Mouse (Mus musculus) left cerebral cortex, postnatal 36 days (tissue): Measurements from ENCODE around the gene Cntn4. TPM values are rescaled to one million over a fixed set of nuclear protein-coding genes. Genes with fewer than 3 reads are reported as not detected.

Experiments
- DNase-seq, 2 experiments: peaks; one replicate each; pipeline ENCODE4 v3.0.0; 2021 to 2022; ENCODE audit warnings: low spot score in 2 of 2, mixed read lengths in 1 of 2
- intact Hi-C: fragments of 180-260 bp; cut with DNase I; formaldehyde crosslinking; loops from one replicate; pipeline ENCODE4 v1.15.1; 2025
- total RNA-seq, 2 experiments: library from RNA; stranded (reverse); gene quantifications; 2 replicates each; pipeline ENCODE4 v1.2.3; 2021

Cntn4 gene
- total RNA-seq, 2 experiments from 2014 or later, result 64.0 to 68.1 TPM

DNA sequence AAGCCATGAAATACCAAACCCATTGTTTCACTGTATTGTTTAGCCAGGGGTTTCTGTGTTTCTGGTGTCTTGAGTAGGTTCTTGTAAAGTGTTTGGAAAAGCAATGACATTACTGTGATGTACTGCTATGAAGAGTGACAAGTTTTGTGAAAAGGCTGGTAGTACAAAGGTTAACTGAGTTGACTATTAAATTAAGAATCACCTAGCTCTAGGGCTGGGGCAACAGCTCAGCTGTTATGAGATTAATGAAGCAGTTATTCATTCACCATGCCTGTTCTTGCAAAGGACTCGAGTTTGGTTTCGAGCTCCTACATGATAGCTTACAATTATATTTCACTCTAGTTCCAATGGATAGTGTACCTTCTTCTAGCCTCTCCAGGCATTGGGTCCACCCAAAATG, 371.4 kb downstream of the Cntn4 start:
- no peak for DNase-seq
- intact Hi-C loops, result no loop called here

DNA sequence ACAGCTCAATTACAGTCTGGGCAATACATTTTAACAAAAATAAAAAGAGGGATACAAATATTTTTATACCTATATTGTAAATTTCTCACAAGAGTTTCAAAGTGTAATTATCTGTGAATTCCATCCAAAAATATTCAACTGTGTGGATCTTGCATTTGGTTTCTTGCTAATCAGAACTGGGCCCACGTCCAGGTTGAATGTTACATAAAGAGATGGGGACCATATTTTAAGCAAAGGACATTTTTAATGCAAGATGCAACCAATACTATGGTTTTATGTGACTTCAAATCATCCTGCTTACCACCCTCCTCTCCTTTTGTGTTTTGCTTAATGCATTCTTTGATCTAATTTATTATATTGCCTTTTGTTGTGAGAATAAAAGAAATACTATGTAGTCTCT, 378.7 kb downstream of the Cntn4 start:
- DNase-seq, result no peak
- intact Hi-C loops, result no loop called here

GRCm38 (mm10) chr6:106078071-106078603, 400.7 kb downstream of the Cntn4 start:
- intact Hi-C loops, result no loop called here
- no peak for DNase-seq

- DNase-seq, result no peak
- intact Hi-C loops, result no loop called here
Measured at GRCm38 (mm10) chr6:106078629-106079028, 401.2 kb downstream of the Cntn4 start.

GRCm38 (mm10) chr6:106097856-106098255, 420.4 kb downstream of the Cntn4 start:
- DNase-seq, result no peak
- intact Hi-C loops, result no loop called here

DNA sequence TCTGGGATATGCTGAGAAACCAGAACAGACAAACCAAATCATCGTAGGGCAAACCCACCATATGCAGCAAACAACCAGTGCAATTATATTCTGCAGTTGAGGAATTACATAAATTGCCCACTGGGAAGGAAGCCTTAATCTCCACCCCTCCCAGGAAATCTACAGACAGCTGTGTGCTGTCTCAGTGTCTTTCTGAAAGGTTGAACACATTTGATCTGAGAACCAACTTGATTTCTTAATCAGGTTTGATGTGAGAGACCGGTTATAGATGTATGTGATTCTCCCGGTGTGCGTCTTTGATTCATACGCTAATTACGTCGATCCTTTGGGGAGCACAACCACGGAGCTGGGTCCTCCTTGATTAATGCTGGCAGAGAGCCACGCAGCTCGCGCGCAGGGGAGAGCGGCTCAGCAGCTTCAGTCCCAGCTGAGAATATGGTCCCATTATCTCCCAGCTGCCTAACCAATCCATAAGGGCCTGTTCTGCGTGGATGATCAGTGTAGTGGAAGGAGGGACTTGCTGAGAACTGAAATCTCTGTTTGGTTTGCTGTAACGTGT, 441.1 kb downstream of the Cntn4 start:
- intact Hi-C loops, result no loop called here
- DNase-seq, result peak; percentile 61 to 68

GRCm38 (mm10) chr6:106153530-106153929, 476.1 kb downstream of the Cntn4 start:
- DNase-seq, result no peak
- intact Hi-C loops, result no loop called here

DNA sequence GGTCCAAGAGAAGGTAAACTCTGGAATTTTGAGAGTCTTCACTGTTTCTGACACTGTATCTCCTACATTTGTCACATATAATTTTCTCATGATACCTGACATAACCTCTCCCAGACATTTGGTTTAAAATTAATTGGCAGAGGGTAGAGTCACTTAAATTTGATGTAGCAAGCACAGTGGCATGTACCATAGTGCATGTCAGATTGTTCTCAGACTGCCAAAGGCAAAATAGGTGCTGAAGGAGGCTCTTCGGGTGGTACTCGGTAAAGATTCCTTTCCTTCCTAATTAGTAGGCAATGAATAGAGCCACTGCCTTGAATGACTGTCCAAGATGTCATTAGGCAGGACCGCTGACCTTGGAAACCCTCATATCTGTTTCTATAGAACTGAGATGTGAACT, 477.9 kb downstream of the Cntn4 start:
- no peak for DNase-seq

GRCm38 (mm10) chr6:106177546-106177945, 500.1 kb downstream of the Cntn4 start:
- intact Hi-C loops, result no loop called here
- DNase-seq, result peak in 1 of 2 experiments; percentile 43

More for the DNA sequence above, 477.9 kb downstream of the Cntn4 start:
- intact Hi-C loops, result no loop called here

- no peak for DNase-seq
- intact Hi-C loops, result no loop called here
Measured at GRCm38 (mm10) chr6:106181596-106181995, 504.1 kb downstream of the Cntn4 start.

GRCm38 (mm10) chr6:106200974-106201373, 523.5 kb downstream of the Cntn4 start:
- intact Hi-C loops, result no loop called here
- DNase-seq, result no peak

DNA sequence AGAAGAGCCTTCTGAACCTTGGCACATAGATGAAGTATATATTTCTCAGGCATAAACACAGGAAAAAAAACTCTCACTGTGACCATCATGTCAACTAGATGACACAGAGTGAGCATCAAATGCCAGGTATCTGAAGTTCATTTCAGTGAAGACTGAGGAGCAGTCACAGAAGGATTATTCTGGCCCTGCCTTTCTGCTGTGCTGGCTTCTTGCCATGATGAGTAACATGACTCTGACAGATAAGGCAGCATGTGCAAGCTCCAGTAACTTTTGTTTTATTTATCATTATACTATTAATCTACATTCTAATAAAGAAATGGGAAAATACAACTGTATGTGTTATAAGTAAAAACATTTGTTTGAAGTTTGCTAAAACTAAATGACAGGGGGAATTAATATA, 529.9 kb downstream of the Cntn4 start:
- intact Hi-C loops, result no loop called here
- no peak for DNase-seq

GRCm38 (mm10) chr6:106213071-106213470, 535.6 kb downstream of the Cntn4 start:
- peak; percentile 32 to 33 for DNase-seq
- intact Hi-C loops, result no loop called here

DNA sequence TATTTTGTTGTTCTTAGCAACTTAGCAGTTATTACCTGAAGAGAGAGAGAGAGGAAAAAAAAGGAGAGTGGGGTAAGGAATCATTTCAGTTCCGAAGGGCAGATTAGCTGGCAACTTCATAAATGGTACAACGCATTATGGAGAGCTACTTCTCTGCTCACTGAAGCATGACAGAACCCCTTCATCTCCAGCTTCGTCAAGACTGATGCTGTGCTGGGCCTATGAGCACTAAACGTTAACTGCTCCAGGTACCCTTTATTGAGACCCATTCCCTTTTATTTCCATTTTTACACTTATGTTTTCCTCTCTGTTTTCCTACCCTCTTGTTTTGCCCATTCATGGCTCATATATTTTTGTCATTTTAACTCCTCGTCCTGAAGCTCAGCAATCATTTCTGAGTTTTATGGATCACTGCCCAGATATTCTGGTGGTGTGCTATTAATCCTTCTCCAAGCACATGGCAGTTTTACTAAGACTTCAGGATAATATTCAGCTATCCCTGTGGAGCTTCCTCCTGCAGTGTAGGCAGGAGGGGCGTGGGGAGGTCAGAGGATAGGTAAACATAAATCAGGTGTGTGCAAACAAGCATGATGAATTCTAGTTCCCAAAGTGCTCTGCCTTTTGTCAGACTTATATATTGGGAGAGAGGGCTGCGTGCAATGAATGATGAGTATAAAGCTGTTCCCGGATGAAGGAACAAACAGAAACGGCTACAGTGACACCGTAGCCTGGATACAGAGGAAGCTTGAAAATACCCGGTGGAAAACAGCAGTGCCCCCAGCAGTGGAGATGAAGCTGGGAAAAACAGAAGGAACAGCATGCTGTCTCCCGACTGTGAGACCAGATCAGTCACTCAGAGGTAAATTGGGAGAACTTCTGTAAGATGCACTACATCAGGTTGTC, 559.8 kb downstream of the Cntn4 start:
- DNase-seq, result no peak

DNA sequence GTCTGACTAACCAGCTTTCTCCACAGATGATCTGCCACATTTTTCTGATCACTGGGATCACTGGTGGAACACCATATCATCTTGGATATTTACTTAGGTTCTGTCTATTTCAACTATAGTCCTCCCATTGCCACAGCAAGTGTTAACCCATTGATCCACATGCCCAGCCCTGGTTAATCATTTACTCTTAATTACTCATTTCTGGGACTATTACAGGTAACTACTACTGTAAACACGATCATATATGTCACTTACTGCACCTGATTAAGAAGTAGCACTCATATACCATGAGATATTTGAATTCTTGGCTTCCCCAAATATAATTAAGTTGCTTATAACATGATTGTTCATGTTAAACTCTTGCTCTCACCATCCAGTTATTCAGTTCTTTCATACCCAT, 564.1 kb downstream of the Cntn4 start:
- no peak for DNase-seq
- intact Hi-C loops, result no loop called here

More for the DNA sequence above, 559.8 kb downstream of the Cntn4 start:
- intact Hi-C loops, result no loop called here

DNA sequence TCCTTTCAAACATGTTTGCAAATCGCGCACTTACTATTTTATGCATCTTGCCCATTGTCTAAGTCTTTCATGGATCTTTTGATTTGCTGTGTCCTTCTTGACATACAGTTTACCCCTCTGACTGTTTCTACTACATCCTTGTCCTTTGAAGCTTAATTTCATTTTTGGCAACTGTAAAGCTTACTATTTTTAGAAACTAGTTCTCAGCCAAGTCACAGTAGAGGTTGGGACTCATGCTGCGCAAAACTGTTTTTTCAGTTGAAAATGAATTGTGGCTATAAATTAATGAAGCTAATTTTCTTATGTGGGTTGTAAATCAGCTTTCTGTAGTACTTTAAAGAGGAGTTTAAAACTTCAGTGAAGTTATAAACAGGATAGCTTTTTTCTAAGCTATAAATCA, 585.9 kb downstream of the Cntn4 start:
- intact Hi-C loops, result no loop called here
- DNase-seq, result no peak

DNA sequence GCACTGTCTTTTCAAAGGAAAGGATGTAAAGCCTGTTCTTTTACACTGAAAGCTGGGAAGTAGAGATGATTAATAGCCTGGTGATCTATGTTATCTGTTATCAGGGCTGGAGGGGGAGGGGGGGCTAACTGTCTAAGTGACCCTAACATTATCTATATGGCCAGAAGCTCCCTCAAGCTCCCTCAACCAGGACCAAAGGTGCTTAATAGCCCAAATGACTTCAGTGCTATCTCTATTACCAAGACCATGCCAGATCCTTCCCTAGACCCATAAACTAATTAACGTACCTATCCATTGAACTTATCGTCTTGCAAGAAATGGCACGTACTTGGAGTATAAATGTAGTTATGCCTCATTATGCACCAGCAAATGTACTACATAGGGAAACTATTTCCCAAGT, 588.0 kb downstream of the Cntn4 start:
- no peak for DNase-seq
- intact Hi-C loops, result no loop called here

- no peak for DNase-seq
- intact Hi-C loops, result no loop called here
Measured at GRCm38 (mm10) chr6:106266304-106266703, 588.8 kb downstream of the Cntn4 start.

DNA sequence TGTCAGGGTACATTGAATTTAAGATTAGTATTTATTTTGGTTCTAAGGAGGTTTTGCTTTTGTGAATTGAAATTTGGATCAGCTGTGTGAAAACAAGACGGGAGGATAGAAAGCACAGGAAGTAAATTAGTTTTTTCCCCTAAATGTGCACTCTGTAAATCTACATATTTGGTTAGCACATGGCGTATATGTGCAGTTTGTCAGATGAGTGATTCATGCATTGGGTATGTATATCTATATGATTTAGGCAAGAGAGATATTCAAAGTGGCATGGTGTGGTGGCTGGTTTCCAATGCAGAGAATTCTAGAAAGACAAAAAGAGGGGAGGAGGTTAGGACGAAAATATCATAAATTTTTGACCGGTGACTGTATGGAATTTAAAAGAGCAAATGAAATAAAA, 591.3 kb downstream of the Cntn4 start:
- DNase-seq, result no peak
- intact Hi-C loops, result no loop called here

GRCm38 (mm10) chr6:106277139-106277538, 599.7 kb downstream of the Cntn4 start:
- intact Hi-C loops, result no loop called here
- no peak for DNase-seq

GRCm38 (mm10) chr6:106281621-106282020, 604.2 kb downstream of the Cntn4 start:
- intact Hi-C loops, result no loop called here
- no peak for DNase-seq
